Mouse (Mus musculus): ENCODE measurements around the gene Nelfb. TPM values are rescaled to one million over a fixed set of nuclear protein-coding genes. Genes with fewer than 3 reads are reported as not detected.

Gene Nelfb
- polyA plus RNA-seq, 1 experiment from 2014 or later = 74.4 TPM

GRCm38 (mm10) chr2:25156177-25156576 is 55.1 kb downstream of the Nelfb start:
- no peaks in the 10 kb centered on the region for H3K27me3 ChIP-seq (replicated peaks)
- H3K9ac ChIP-seq = no peak overlapping the region
- WGBS = 80% methylated on average over 3 of the region's 3 CpGs
- H3K4me2 ChIP-seq = no peak overlapping the region
- H3K36me3 ChIP-seq = no peaks in the 10 kb centered on the region
- no peaks in the 10 kb centered on the region for H3K9me3 ChIP-seq (replicated peaks)
- no peak for ATAC-seq (ENCODE audit: insufficient number of reproducible peaks, low FRiP score)
- no peak overlapping the region for H3K27ac ChIP-seq (ENCODE audit: poor library complexity, severe bottlenecking)
- peaks cover 4% of the 10 kb centered on the region; the same call in 1 of the 2 replicates for H3K4me1 ChIP-seq (replicated peaks)
- H3K4me3 ChIP-seq = no peak overlapping the region

GRCm38 (mm10) chr2:25151280-25151956 is 59.9 kb downstream of the Nelfb start:
- Histone ChIP-seq H3K36me3 (no peaks in the 10 kb centered on the region), H3K4me2 (no peak overlapping the region), H3K4me3 (no peak overlapping the region), H3K9ac (no peak overlapping the region), H3K27me3 (replicated peaks) (peaks cover 4% of the 10 kb centered on the region; the same call in 1 of the 2 replicates), H3K9me3 (replicated peaks) (no peaks in the 10 kb centered on the region), H3K27ac (ENCODE audit: poor library complexity, severe bottlenecking) (no peak overlapping the region), H3K4me1 (replicated peaks) (peaks cover 4% of the 10 kb centered on the region; the same call in 1 of the 2 replicates)
- ATAC-seq (ENCODE audit: insufficient number of reproducible peaks, low FRiP score) = no peak
- 76% methylated on average over 4 of the region's 4 CpGs for whole genome bisulfite sequencing

Other genes with a start within 250 kb of the Nelfb start
- gene Dph7, start 249.1 kb downstream of the Nelfb start, polyA plus RNA-seq (2016; fragmentation: Nextera tagmentation; extraction: Ambion mirVana) = 19.0 and 19.3 TPM in 2 replicates
- gene Mrpl41, start 236.4 kb downstream of the Nelfb start, polyA plus RNA-seq (2016; fragmentation: Nextera tagmentation; extraction: Ambion mirVana) = 113 and 119 TPM in 2 replicates
- 9.5 and 11.3 TPM in 2 replicates for gene Pnpla7, start 235.5 kb downstream of the Nelfb start, polyA plus RNA-seq (2016; fragmentation: Nextera tagmentation; extraction: Ambion mirVana)
- 58.7 and 62.8 TPM in 2 replicates for gene Nsmf, start 157.1 kb downstream of the Nelfb start, polyA plus RNA-seq (2016; fragmentation: Nextera tagmentation; extraction: Ambion mirVana)
- gene Entpd8, start 131.2 kb downstream of the Nelfb start, polyA plus RNA-seq (2016; fragmentation: Nextera tagmentation; extraction: Ambion mirVana) = not detected in 2 replicates
- gene Noxa1, start 116.3 kb downstream of the Nelfb start, polyA plus RNA-seq (2016; fragmentation: Nextera tagmentation; extraction: Ambion mirVana) = 0.10 TPM in 1 of 2 replicates, not detected in the other
- gene Nrarp, start 30.7 kb downstream of the Nelfb start, polyA plus RNA-seq (2016; fragmentation: Nextera tagmentation; extraction: Ambion mirVana) = 10.8 and 12.8 TPM in 2 replicates
- gene Tor4a, start 14.6 kb downstream of the Nelfb start, polyA plus RNA-seq (2016; fragmentation: Nextera tagmentation; extraction: Ambion mirVana) = 6.6 and 7.0 TPM in 2 replicates
- not detected in 2 replicates for gene Stpg3, start 3.1 kb upstream of the Nelfb start, polyA plus RNA-seq (2016; fragmentation: Nextera tagmentation; extraction: Ambion mirVana)
- not detected in 2 replicates for gene Fam166a, start 7.3 kb upstream of the Nelfb start, polyA plus RNA-seq (2016; fragmentation: Nextera tagmentation; extraction: Ambion mirVana)
- 388 and 392 TPM in 2 replicates for gene Tubb4b, start 13.2 kb upstream of the Nelfb start, polyA plus RNA-seq (2016; fragmentation: Nextera tagmentation; extraction: Ambion mirVana)
- not detected in 2 replicates for gene Slc34a3, start 22.9 kb upstream of the Nelfb start, polyA plus RNA-seq (2016; fragmentation: Nextera tagmentation; extraction: Ambion mirVana)
- not detected in 2 replicates for gene Rnf224, start 25.3 kb upstream of the Nelfb start, polyA plus RNA-seq (2016; fragmentation: Nextera tagmentation; extraction: Ambion mirVana)
- 6.5 and 7.6 TPM in 2 replicates for gene Rnf208, start 30.8 kb upstream of the Nelfb start, polyA plus RNA-seq (2016; fragmentation: Nextera tagmentation; extraction: Ambion mirVana)
- gene Cysrt1, start 31.0 kb upstream of the Nelfb start, polyA plus RNA-seq (2016; fragmentation: Nextera tagmentation; extraction: Ambion mirVana) = not detected in 2 replicates
- gene AL732309.1, start 35.4 kb upstream of the Nelfb start, polyA plus RNA-seq (2016; fragmentation: Nextera tagmentation; extraction: Ambion mirVana) = 2.6 and 3.2 TPM in 2 replicates
- 18.3 and 19.1 TPM in 2 replicates for gene Tmem203, start 44.0 kb upstream of the Nelfb start, polyA plus RNA-seq (2016; fragmentation: Nextera tagmentation; extraction: Ambion mirVana)
- gene Tprn, start 51.1 kb upstream of the Nelfb start, polyA plus RNA-seq (2016; fragmentation: Nextera tagmentation; extraction: Ambion mirVana) = 4.9 and 5.1 TPM in 2 replicates
- gene Ssna1, start 60.9 kb upstream of the Nelfb start, polyA plus RNA-seq (2016; fragmentation: Nextera tagmentation; extraction: Ambion mirVana) = 131 and 133 TPM in 2 replicates
- gene Anapc2, start 61.0 kb upstream of the Nelfb start, polyA plus RNA-seq (2016; fragmentation: Nextera tagmentation; extraction: Ambion mirVana) = 83.4 and 87.7 TPM in 2 replicates
- not detected in 2 replicates for gene Tmem210, start 76.7 kb upstream of the Nelfb start, polyA plus RNA-seq (2016; fragmentation: Nextera tagmentation; extraction: Ambion mirVana)
- not detected in 2 replicates for gene Lrrc26, start 78.4 kb upstream of the Nelfb start, polyA plus RNA-seq (2016; fragmentation: Nextera tagmentation; extraction: Ambion mirVana)
- gene Grin1, start 107.7 kb upstream of the Nelfb start, polyA plus RNA-seq (2016; fragmentation: Nextera tagmentation; extraction: Ambion mirVana) = 0.44 TPM in 1 of 2 replicates, not detected in the other
- 34.0 and 40.9 TPM in 2 replicates for gene Man1b1, start 120.8 kb upstream of the Nelfb start, polyA plus RNA-seq (2016; fragmentation: Nextera tagmentation; extraction: Ambion mirVana)
- gene Dpp7, start 144.9 kb upstream of the Nelfb start, polyA plus RNA-seq (2016; fragmentation: Nextera tagmentation; extraction: Ambion mirVana) = 11.3 TPM in 2 replicates
- gene Uap1l1, start 154.2 kb upstream of the Nelfb start, polyA plus RNA-seq (2016; fragmentation: Nextera tagmentation; extraction: Ambion mirVana) = 10.7 and 11.2 TPM in 2 replicates
- 18.5 and 20.0 TPM in 2 replicates for gene Sapcd2, start 160.8 kb upstream of the Nelfb start, polyA plus RNA-seq (2016; fragmentation: Nextera tagmentation; extraction: Ambion mirVana)
- gene Entpd2, start 184.4 kb upstream of the Nelfb start, polyA plus RNA-seq (2016; fragmentation: Nextera tagmentation; extraction: Ambion mirVana) = 0.18 and 0.44 TPM in 2 replicates
- 22.3 and 22.4 TPM in 2 replicates for gene Npdc1, start 187.9 kb upstream of the Nelfb start, polyA plus RNA-seq (2016; fragmentation: Nextera tagmentation; extraction: Ambion mirVana)
- not detected in 2 replicates for gene Fut7, start 211.8 kb upstream of the Nelfb start, polyA plus RNA-seq (2016; fragmentation: Nextera tagmentation; extraction: Ambion mirVana)
- 4.8 and 5.0 TPM in 2 replicates for gene Abca2, start 217.2 kb upstream of the Nelfb start, polyA plus RNA-seq (2016; fragmentation: Nextera tagmentation; extraction: Ambion mirVana)
- gene Clic3, start 245.3 kb upstream of the Nelfb start, polyA plus RNA-seq (2016; fragmentation: Nextera tagmentation; extraction: Ambion mirVana) = 1.1 and 1.4 TPM in 2 replicates
- gene Paxx, start 249.6 kb upstream of the Nelfb start, polyA plus RNA-seq (2016; fragmentation: Nextera tagmentation; extraction: Ambion mirVana) = 22.1 and 22.7 TPM in 2 replicates

Data from heart, embryonic 12.5 days (tissue).